Mouse (Mus musculus) adrenal gland, adult 18-20 months (tissue): Measurements from ENCODE around the gene Arrdc2. TPM values are rescaled to one million over a fixed set of nuclear protein-coding genes. Genes with fewer than 3 reads are reported as not detected.

Source experiments
- DNase-seq, 2 experiments: peaks; one replicate each; pipeline ENCODE4 v3.0.0; 2021 to 2022; ENCODE audit warnings: low spot score in 2 of 2
- long read RNA-seq, 2 experiments: library from polyadenylated mRNA; stranded (forward); transcript quantifications; one replicate each; pipeline ENCODE4 v2.0.0; 2021
- total RNA-seq, 2 experiments: library from RNA; stranded (reverse); gene quantifications; 1 replicate in 1 of 2; 2 replicates in 1 of 2; pipeline ENCODE4 v1.2.3; 2021

Gene Arrdc2
- total RNA-seq: 1 to 10 TPM; 8.3 to 8.7 TPM
- long read RNA-seq, experiment 1, transcript Arrdc2-201 (8 exons, 2,355 nt): major isoform, 8 of 10 reads
- long read RNA-seq, experiment 1, partial matches to known transcripts: 1 of 10 reads
- long read RNA-seq, experiment 1, other reads (novel, unspliced or antisense): 0 of 10 reads
- long read RNA-seq, experiment 2, transcript Arrdc2-201 (8 exons, 2,355 nt): major isoform, 23 of 37 reads
- long read RNA-seq, experiment 2, partial matches to known transcripts: 8 of 37 reads
- long read RNA-seq, experiment 2, other reads (novel, unspliced or antisense): 6 of 37 reads

- peak; percentile 97 for DNase-seq
These were observed at the start of gene Arrdc2 for GRCm38 (mm10) chr8:70839408-70840351. TSS of gene Arrdc2 (minus strand) at chr8:70839720.

GRCm38 (mm10) chr8:70887669-70888068, 48.1 kb upstream of the Arrdc2 start:
- DNase-seq: no peak

GRCm38 (mm10) chr8:70885612-70886011, 46.1 kb upstream of the Arrdc2 start:
- DNase-seq: no peak

- no peak for DNase-seq
These were observed 45.2 kb upstream of the Arrdc2 start for GRCm38 (mm10) chr8:70884683-70885082.

GRCm38 (mm10) chr8:70884186-70884585, 44.7 kb upstream of the Arrdc2 start:
- no peak for DNase-seq

GRCm38 (mm10) chr8:70880546-70880945, 41.0 kb upstream of the Arrdc2 start:
- DNase-seq: no peak

- DNase-seq: no peak
These were observed 40.6 kb upstream of the Arrdc2 start for GRCm38 (mm10) chr8:70880126-70880525.

- no peak for DNase-seq
These were observed 40.0 kb upstream of the Arrdc2 start for GRCm38 (mm10) chr8:70879500-70879899.

- DNase-seq: no peak
These were observed 38.7 kb upstream of the Arrdc2 start for GRCm38 (mm10) chr8:70878178-70878577.

- no peak for DNase-seq
These were observed 36.9 kb upstream of the Arrdc2 start for GRCm38 (mm10) chr8:70876382-70876781.

GRCm38 (mm10) chr8:70874441-70874840, 34.9 kb upstream of the Arrdc2 start:
- DNase-seq: no peak

- DNase-seq: peak; percentile 96 to 98
These were observed 34.0 kb upstream of the Arrdc2 start, which contains the start of gene Ccdc124 for GRCm38 (mm10) chr8:70873364-70873985. TSS of gene Ccdc124 (minus strand) at chr8:70873935.

GRCm38 (mm10) chr8:70872643-70873363, 33.3 kb upstream of the Arrdc2 start:
- no peak for DNase-seq

GRCm38 (mm10) chr8:70871195-70871807, 31.8 kb upstream of the Arrdc2 start:
- DNase-seq: no peak

- DNase-seq: peak; percentile 62 to 69
These were observed 30.1 kb upstream of the Arrdc2 start for GRCm38 (mm10) chr8:70869601-70870041.

GRCm38 (mm10) chr8:70869199-70869571, 29.7 kb upstream of the Arrdc2 start:
- no peak for DNase-seq

GRCm38 (mm10) chr8:70868559-70869198, 29.2 kb upstream of the Arrdc2 start:
- DNase-seq: peak in 1 of 2 experiments; percentile 25

- no peak for DNase-seq
These were observed 27.0 kb upstream of the Arrdc2 start for GRCm38 (mm10) chr8:70866566-70866965.

GRCm38 (mm10) chr8:70866001-70866520, 26.5 kb upstream of the Arrdc2 start:
- no peak for DNase-seq
